Mouse (Mus musculus) c-Kit-positive CD71-negative TER-119-negative erythroid progenitor cells, embryonic 14.5 days (primary cell): Measurements from ENCODE around the gene Rgs8.

Experiments
- DNase-seq: peaks from one replicate; pipeline ENCODE4 v3.0.0-alpha.2; 2013; ENCODE audit warnings: low read depth

Gene Rgs8

DNA sequence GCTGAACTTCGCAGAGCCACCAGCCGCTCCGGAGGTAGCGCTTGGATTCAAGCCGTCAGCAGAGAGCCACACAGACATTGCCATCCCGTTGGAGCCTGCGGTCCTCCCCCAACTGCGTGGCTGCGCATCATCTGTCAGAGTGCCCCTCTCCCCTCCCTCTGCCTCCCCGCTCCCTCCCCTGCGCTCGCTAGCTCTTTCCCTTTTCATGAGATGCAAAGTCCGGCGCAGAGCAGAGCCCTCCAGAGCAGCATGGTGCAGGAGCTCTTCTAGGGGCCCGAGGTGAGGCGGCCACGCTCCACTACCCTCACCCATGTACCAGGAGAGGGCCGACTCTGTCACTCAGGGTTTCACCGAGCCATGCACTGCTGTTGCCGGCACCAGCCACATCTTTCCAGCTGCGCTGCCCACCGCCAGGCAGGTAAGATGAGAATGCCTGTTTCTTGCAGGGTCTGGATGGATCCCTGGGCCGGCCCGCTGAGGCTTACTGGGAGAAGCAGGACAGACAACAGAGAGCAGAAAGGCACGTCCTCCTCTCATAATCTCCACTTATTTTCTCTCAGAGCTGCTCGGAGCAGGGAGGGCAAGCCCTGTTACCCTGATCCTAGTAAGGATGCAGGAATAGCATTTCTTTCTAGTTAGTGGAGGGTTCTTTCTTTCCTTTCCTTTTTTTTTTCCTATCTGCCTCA, at the start of gene Rgs8:
Gene Rgs8 (plus strand): TSS at position 88 of the 686 bp plus-strand sequence.
- no peak for DNase-seq

GRCm38 (mm10) chr1:153617340-153617830, 35.4 kb upstream of the Rgs8 start:
- no peak for DNase-seq

DNA sequence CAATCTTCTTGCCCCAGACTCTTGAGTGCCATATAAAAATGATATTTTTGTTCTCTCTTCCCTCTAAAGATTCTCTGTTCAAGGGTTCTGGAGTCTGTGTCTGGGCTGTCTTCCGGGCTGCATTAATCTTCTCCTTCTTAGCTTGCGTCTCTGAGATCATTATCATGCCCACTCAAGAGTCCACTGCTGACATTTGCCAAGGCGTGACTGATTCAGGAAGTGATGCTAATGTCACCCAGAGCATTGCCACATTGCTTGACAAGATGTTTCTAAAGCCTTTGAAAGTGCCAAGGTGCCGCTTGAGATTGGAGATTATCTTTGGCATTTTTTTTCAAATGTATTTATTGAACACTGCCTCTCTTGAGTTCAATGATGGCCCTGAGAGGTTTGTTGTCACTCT, 29.8 kb upstream of the Rgs8 start:
- no peak for DNase-seq

DNA sequence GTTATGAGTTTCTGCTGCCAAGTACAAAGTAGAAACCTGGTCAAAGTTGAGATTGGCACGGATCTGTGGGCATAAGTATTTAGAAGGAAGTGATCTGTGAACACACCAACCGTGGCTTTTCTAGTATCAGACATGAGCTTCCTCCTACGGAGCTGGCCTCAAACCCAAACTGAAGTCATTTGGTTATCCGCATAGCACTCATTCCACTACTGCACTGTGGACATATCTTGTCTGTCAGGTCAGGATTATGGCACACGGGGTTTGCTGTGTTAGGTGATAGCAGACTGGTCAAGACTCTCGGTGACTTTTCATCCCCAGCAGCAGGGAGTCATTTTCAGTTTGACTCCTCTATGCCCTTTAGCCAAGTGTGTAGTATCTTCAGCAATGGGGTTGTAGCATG, 20.1 kb upstream of the Rgs8 start:
- no peak for DNase-seq

DNA sequence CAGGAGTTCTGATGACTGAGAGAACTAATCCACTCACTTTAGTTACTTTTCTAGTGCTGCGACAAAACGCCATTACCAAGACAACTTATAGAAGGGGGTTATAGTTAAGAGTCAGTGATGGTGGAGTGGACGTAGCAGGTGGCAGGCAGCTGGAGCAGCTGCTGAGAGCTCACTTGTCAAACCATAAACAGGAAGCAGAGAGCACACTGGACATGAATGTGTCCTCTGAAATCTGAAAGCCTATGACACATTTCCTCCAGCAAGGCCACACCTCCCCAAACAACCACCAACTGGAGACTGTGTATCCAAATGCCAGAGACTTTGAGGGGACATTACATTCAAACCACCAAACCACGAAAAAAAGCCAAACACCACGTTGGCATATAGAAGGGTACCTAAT, 17.8 kb upstream of the Rgs8 start:
- no peak for DNase-seq

- no peak for DNase-seq
Measured at GRCm38 (mm10) chr1:153635521-153635920, 17.3 kb upstream of the Rgs8 start.

GRCm38 (mm10) chr1:153636821-153637220, 16.0 kb upstream of the Rgs8 start:
- DNase-seq: no peak

DNA sequence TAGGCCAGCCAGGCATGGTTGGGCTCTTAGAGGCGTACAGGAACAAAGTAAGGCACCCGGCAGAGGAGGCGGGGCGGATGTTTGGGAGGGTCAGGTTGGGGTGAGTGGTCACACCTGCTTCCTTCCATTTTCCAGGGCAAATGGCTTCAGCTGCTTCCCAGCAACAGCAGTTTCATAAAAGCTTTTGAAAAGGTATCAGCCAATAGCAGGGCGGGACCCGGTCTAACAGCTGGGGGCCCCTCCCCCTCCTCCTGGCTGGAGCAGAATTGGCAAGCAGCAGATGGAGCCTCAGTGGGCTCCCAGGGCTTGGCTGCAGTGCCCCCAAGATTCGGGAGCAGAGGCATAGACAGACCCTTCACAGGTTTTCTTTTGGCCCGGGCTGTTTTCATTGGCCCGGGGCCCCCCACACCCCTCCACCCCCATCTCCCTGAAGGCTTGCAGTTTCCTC, 11.3 kb upstream of the Rgs8 start:
- DNase-seq: no peak

- no peak for DNase-seq
Measured at GRCm38 (mm10) chr1:153641940-153642501, 10.8 kb upstream of the Rgs8 start.

DNA sequence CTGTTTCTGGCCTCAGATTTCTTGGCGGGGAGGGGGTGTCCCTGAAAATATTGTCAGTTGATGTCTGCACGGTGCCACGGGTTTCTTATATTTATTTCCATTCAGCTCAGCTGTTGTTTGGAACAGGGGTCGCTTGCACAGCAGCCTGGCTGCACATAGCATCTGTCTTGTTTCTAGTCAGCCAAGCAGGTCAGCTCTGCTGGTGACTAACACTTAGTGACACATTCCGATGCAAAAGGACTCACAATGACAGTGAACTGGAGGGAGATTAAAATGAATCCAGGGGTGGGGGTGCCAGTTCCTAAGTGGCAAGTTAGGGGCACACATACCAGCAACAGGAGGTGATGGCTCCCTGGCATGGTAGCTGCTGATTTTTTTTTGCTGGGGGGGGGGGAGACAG, 849 bp downstream of the Rgs8 start:
- no peak for DNase-seq

DNA sequence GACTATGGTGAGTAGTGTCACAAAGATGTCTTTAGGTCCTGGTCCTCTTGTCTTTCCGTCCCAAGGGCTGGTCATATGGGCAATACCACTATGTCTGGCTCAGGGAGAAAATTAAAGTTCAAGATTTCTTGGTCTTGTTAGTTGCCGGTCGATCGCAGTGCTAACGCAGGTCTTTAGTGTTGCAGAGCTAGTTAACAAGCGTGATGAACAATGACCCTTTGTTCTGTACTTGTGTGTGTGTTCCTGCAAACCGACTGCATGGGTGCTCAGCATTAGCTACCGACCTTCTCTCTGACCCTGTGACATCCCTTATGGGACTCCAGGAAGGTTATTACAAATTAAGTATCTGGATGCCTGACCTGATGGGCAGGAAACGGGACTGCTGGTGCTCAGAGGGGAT, 6.8 kb downstream of the Rgs8 start:
- DNase-seq: no peak

- no peak for DNase-seq
Measured at GRCm38 (mm10) chr1:153660982-153661688, 8.3 kb downstream of the Rgs8 start.

- DNase-seq: no peak
Measured at GRCm38 (mm10) chr1:153661689-153662002, 8.8 kb downstream of the Rgs8 start.

DNA sequence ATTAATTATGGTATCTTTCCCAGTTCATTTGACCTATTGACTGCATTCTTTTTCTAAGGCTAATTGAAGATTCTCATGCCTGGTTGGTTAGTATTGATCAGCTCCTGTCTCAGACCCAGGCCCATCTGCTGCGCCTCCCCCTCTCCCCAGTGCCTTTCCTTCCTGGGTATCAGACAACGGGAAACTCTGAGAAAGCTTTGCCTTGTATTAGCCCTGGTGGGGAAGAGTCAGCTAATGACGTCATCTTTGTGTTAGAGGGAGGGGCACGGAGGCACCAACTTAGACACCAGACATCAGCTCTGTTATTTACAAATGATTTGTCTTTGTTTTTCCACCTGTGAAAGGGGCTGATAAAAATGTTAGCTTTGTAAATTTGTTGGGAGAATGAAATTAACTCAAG, 9.5 kb downstream of the Rgs8 start:
- DNase-seq: no peak

DNA sequence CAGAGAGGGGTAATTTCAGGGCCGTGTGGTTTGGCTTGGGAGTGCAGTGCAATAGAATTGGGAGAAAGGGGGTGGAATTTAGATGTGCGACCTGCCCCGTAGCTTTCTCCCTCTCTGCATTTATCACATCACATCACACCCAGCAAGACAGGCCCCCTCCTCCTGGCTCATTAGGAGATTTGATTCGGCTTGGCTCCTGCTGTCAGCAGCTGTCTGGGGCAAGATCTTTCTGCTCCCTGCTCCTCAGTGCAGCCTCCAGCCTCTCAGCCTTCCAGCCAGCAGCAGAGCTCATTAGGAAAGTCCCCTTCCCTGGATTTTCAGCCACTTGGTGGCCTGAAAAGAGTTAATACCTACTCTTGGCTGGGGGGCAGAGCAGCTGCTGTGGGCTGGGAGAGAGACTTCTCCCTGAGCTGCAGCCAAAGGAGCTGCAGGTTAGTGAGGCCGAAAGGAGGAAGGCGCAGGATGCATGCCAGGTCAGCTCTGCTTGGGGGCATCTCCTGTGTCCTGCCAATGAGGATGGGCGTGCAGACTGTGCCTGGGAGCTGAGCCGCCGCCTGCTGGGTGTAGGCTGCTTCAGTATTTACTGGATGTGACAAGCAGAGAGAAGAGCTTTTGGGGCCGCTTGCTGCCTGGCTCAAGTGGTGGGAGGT, 12.4 kb downstream of the Rgs8 start:
- DNase-seq: no peak

DNA sequence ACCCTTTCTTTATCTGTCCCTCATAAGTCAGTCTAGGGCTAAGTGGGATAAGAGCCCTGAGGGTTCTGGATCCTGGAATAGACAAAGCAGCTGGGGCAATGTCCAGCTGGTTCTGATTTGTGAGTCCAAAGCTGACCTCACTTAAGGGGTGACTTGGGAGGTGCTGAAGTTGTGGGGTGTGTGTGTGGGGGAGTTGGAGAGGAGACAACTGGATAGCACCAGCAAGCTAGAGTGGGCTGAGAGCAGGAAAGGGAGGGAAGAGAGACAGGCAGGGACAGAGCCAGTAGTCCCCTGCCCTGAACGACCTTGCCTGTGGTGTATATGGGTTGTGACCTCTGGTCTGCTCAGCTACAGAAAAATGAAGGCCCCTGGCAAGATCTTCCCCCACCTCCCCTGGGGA, 13.4 kb downstream of the Rgs8 start:
- no peak for DNase-seq

DNA sequence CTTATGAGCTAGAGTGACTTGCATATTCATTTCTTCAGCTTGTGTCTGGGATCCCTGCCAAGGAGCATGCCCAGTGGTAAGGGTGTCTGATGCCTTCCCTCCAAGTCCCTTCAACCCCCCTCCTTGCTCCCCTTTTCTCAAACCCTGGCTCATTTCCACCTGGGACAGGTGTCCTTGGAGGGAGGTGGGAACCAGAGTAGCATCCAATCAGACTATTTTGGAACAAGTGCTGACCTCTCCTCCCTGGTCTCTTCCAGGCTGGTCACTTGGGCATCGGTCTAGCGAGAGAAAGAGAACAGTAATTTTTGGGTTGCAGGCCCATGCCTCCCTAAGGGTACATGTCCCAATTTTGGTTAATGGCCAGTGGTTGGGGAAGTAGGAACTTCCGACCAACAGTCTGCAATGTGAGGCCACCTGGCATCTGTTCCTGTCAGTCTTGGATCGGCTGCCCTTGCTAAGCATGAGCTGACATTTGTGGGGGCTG, 14.5 kb downstream of the Rgs8 start:
- no peak for DNase-seq

- no peak for DNase-seq
Measured at GRCm38 (mm10) chr1:153667781-153668180, 15.0 kb downstream of the Rgs8 start.

DNA sequence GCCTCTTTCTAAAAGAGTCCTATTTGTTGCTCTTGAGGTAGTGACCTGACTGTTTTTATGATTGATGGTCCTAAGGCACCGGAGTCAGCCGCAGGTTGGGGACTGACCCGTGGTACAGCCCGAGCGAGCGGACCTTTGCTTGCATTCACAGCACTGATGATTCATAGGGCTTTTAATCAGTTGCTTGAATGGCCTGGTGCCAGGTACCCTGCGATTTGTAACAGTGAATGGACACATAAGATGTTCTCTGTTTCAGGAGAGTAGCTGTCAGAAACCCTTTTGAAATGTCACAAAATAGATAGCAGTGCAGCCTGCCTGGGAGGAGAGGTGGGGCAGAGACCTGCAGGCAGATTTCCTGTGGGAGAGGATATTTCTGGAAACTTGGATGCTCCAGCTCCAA, 16.3 kb downstream of the Rgs8 start:
- DNase-seq: no peak

GRCm38 (mm10) chr1:153669728-153670127, 16.9 kb downstream of the Rgs8 start:
- DNase-seq: no peak

DNA sequence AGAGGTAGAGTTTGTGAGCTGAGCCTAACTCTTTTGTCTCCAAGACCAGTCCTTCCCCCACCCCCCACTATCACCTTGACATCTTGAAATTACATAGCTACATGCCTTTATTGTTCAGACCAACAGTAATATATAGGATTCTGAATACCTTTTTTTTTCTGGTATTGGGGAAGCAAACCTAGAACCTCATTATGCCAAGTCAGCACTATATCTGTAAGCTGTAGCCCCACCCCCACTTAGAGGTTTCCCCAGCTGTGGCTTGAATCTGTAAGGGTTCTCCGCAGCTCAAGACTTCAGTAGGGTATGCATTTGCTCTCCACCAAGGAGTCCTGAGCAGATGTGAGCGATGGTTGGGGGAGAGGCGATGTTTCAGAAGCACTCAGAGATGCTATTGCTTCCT, 18.5 kb downstream of the Rgs8 start:
- no peak for DNase-seq

GRCm38 (mm10) chr1:153672698-153673097, 19.9 kb downstream of the Rgs8 start:
- DNase-seq: no peak

DNA sequence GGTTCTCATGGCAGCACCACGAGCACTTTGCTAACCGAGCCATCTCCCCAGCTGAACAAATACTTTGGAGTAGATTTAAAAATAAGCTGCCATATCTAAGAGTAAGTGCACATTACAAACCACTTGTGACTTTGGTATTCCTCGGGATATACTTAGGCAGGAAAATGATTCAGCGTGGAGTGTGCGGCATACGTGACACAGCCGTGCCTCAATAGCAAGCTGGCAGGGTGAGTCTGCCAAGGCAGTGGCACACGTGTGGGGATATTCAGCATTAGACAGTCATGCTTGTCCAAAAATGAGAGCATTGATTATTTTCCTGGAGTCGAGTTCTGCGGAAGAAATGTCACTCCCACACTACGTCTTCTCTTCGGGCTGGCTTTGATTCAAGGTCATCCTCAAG, 21.1 kb downstream of the Rgs8 start:
- DNase-seq: no peak
